In genomic region chr7:43464864-43465343, GRCm38 (mm10) we compare ENCODE assay signal across 9 mouse cellular contexts. TPM values are rescaled to one million over a fixed set of nuclear protein-coding genes. Genes with fewer than 3 reads are reported as not detected.
A peak's percentile ranks its signal among the peaks of the same experiment; 100 is the strongest.
DNase-seq lines count a peak whose midpoint lies in the region; ATAC-seq and TF ChIP-seq lines count a peak whose summit lies in the region.
"Had no signal": no experiment of that assay in that cellular context is flagged by ENCODE, and none has a peak within 500 bp of the region (broad histone marks: within the 10 kb centered on the region; RNA-seq: fewer than 3 reads in every experiment).

No protein-coding gene starts in this region.

- WGBS in heart, postnatal 0 days = 8% methylated on average over 33 of the region's 35 CpGs
- WGBS in liver, embryonic 15.5 days (ENCODE audit: insufficient replicate concordance) = 6% methylated on average over 35 of the region's 35 CpGs
- 6% methylated on average over 35 of the region's 35 CpGs for WGBS in stomach, embryonic 14.5 days

- ATAC-seq in heart, postnatal 0 days (ENCODE audit: insufficient read depth, low read depth) = peak; percentile 60
- ATAC-seq in liver, embryonic 15.5 days (ENCODE audit: insufficient read depth) = no peak
- ATAC-seq in stomach, embryonic 14.5 days (ENCODE audit: insufficient number of reproducible peaks, insufficient read depth, low FRiP score, low read depth) = no peak

- DNase-seq in kidney, adult 9 months = peak; percentile 28
- DNase-seq in kidney, postnatal 25 days = no peak
- DNase-seq in ZHBTc4 (ENCODE audit: low read depth, low spot score) = peak; percentile 45
- no peak for DNase-seq in heart, postnatal 0 days (ENCODE audit: low spot score)
- DNase-seq in adrenal gland, adult 2 months = no peak
- DNase-seq in ovary, postnatal 10 days (ENCODE audit: low spot score) = no peak

- TF ChIP-seq CTCF in heart, postnatal 0 days (IDR thresholded peaks at IDR 0.05; ENCODE audit: low read depth) = peak; percentile 18; the same call in 1 of the 2 replicates

- no peaks in the 10 kb centered on the region for H3K9me3 ChIP-seq in heart, postnatal 0 days (replicated peaks; ENCODE audit: control insufficient read depth, low read length)
- H3K9me3 ChIP-seq in liver, embryonic 15.5 days (replicated peaks) = no peaks in the 10 kb centered on the region
- no peaks in the 10 kb centered on the region for H3K9me3 ChIP-seq in stomach, embryonic 14.5 days (ENCODE audit: control insufficient read depth, low read depth, low read length)

- H3K4me2 ChIP-seq in heart, postnatal 0 days (ENCODE audit: low read depth, low read length) = peak overlapping the region; percentile 72
- peak overlapping the region; percentile 94 for H3K4me2 ChIP-seq in liver, embryonic 15.5 days
- H3K4me2 ChIP-seq in stomach, embryonic 14.5 days (replicated peaks; ENCODE audit: low read depth, low read length) = peak overlapping the region; percentile 87

- H3K27ac ChIP-seq in heart, postnatal 0 days (ENCODE audit: low read depth) = no peak overlapping the region
- no peak overlapping the region for H3K27ac ChIP-seq in liver, embryonic 15.5 days (replicated peaks)
- H3K27ac ChIP-seq in stomach, embryonic 14.5 days (ENCODE audit: low read length) = no peak overlapping the region

- H3K36me3 ChIP-seq in heart, postnatal 0 days (replicated peaks; ENCODE audit: control insufficient read depth, insufficient read depth, low read length) = no peaks in the 10 kb centered on the region
- no peaks in the 10 kb centered on the region for H3K36me3 ChIP-seq in liver, embryonic 15.5 days (replicated peaks)
- no peaks in the 10 kb centered on the region for H3K36me3 ChIP-seq in stomach, embryonic 14.5 days (ENCODE audit: control insufficient read depth, insufficient read depth, low read length)

- peak overlapping the region; percentile 43 for H3K4me3 ChIP-seq in heart, postnatal 0 days (ENCODE audit: low read depth, low read length)
- H3K4me3 ChIP-seq in liver, embryonic 15.5 days (replicated peaks) = peak overlapping the region; percentile 60
- peak overlapping the region; percentile 39 for H3K4me3 ChIP-seq in stomach, embryonic 14.5 days (ENCODE audit: low read depth, low read length)

- no peaks in the 10 kb centered on the region for H3K27me3 ChIP-seq in heart, postnatal 0 days (ENCODE audit: control insufficient read depth, insufficient read depth, low read length)
- H3K27me3 ChIP-seq in liver, embryonic 15.5 days = peaks cover 15% of the 10 kb centered on the region
- H3K27me3 ChIP-seq in stomach, embryonic 14.5 days (ENCODE audit: control insufficient read depth, insufficient read depth, low read length) = no peaks in the 10 kb centered on the region

- peak overlapping the region; percentile 38; the same call in 1 of the 2 replicates for H3K9ac ChIP-seq in heart, postnatal 0 days (replicated peaks; ENCODE audit: low read depth, low read length)
- H3K9ac ChIP-seq in liver, embryonic 15.5 days = peak overlapping the region; percentile 46; the same call in 1 of the 2 replicates
- H3K9ac ChIP-seq in stomach, embryonic 14.5 days (replicated peaks; ENCODE audit: low read depth, low read length) = no peak overlapping the region

- peaks cover 7% of the 10 kb centered on the region for H3K4me1 ChIP-seq in heart, postnatal 0 days (ENCODE audit: control insufficient read depth, insufficient read depth)
- peaks cover 24% of the 10 kb centered on the region for H3K4me1 ChIP-seq in liver, embryonic 15.5 days (replicated peaks)
- H3K4me1 ChIP-seq in stomach, embryonic 14.5 days (ENCODE audit: control insufficient read depth, insufficient read depth, low read length) = no peaks in the 10 kb centered on the region

- TF ChIP-seq EP300 in heart, postnatal 0 days (IDR thresholded peaks at IDR 0.05; ENCODE audit: low read depth) = no peak

RNA-seq across cellular contexts. Expression of gene Vsig10l, which starts 2.0 kb away (rescaled TPM):
- 3.9 and 17.7 TPM in 2 replicates for total RNA-seq in heart, postnatal 0 days (2014; rRNA removed; ENCODE audit: low replicate concordance)
- 2.9 and 3.1 TPM in 2 replicates for polyA plus RNA-seq in heart, postnatal 0 days (2015; fragmentation: Nextera tagmentation; extraction: Ambion mirVana)
- 1.0 and 1.5 TPM in 2 replicates for polyA plus RNA-seq in liver, embryonic 15.5 days (2015; fragmentation: Nextera tagmentation; extraction: Ambion mirVana)
- 3.0 and 6.1 TPM in 2 replicates for polyA plus RNA-seq in stomach, embryonic 14.5 days (2014; fragmentation: Nextera tagmentation; extraction: Ambion mirVana)
- 1 to 10 TPM; 2.2 to 2.8 TPM for total RNA-seq in adrenal gland, adult 2 months (2021)
- 7.9 and 10.9 TPM in 2 replicates for polyA plus RNA-seq in adrenal gland, adult 2 months (2012; rRNA removed)

RNA-seq across cellular contexts. Expression of gene Gm45233, which starts 21.0 kb away (rescaled TPM):
- total RNA-seq in heart, postnatal 0 days (2014; rRNA removed; ENCODE audit: low replicate concordance) = not detected in 2 replicates
- 0.52 and 0.60 TPM in 2 replicates for polyA plus RNA-seq in heart, postnatal 0 days (2015; fragmentation: Nextera tagmentation; extraction: Ambion mirVana)
- not detected in 2 replicates for polyA plus RNA-seq in liver, embryonic 15.5 days (2015; fragmentation: Nextera tagmentation; extraction: Ambion mirVana)
- polyA plus RNA-seq in stomach, embryonic 14.5 days (2014; fragmentation: Nextera tagmentation; extraction: Ambion mirVana) = 0.30 and 0.46 TPM in 2 replicates
- total RNA-seq in adrenal gland, adult 2 months (2021) = 1 to 10 TPM in 1 of 2 experiments, under 1 TPM in 1; 0.58 to 1.5 TPM
- polyA plus RNA-seq in adrenal gland, adult 2 months (2012; rRNA removed) = 1.7 and 4.6 TPM in 2 replicates
- total RNA-seq: neutrophil, adult 5-6 weeks had no signal

RNA-seq across cellular contexts. Expression of gene Etfb, which starts 21.0 kb away (rescaled TPM):
- total RNA-seq in heart, postnatal 0 days (2014; rRNA removed; ENCODE audit: low replicate concordance) = 396 and 434 TPM in 2 replicates
- 1,315 and 1,437 TPM in 2 replicates for polyA plus RNA-seq in heart, postnatal 0 days (2015; fragmentation: Nextera tagmentation; extraction: Ambion mirVana)
- polyA plus RNA-seq in liver, embryonic 15.5 days (2015; fragmentation: Nextera tagmentation; extraction: Ambion mirVana) = 283 and 325 TPM in 2 replicates
- 290 and 313 TPM in 2 replicates for polyA plus RNA-seq in stomach, embryonic 14.5 days (2014; fragmentation: Nextera tagmentation; extraction: Ambion mirVana)
- 100 to 1,000 TPM; 367 to 728 TPM for total RNA-seq in adrenal gland, adult 2 months (2021)
- 33.7 and 44.2 TPM in 2 replicates for polyA plus RNA-seq in adrenal gland, adult 2 months (2012; rRNA removed)

RNA-seq across cellular contexts. Expression of gene Cldnd2, which starts 24.3 kb away (rescaled TPM):
- total RNA-seq in heart, postnatal 0 days (2014; rRNA removed; ENCODE audit: low replicate concordance) = not detected in 2 replicates
- polyA plus RNA-seq in heart, postnatal 0 days (2015; fragmentation: Nextera tagmentation; extraction: Ambion mirVana) = not detected in 2 replicates
- polyA plus RNA-seq in liver, embryonic 15.5 days (2015; fragmentation: Nextera tagmentation; extraction: Ambion mirVana) = not detected in 2 replicates
- polyA plus RNA-seq in stomach, embryonic 14.5 days (2014; fragmentation: Nextera tagmentation; extraction: Ambion mirVana) = not detected in 2 replicates
- total RNA-seq in adrenal gland, adult 2 months (2021) = not detected
- not detected in 2 replicates for polyA plus RNA-seq in adrenal gland, adult 2 months (2012; rRNA removed)
- total RNA-seq: neutrophil, adult 5-6 weeks had no signal

RNA-seq across cellular contexts. Expression of gene Iglon5, which starts 25.0 kb away (rescaled TPM):
- 0.08 TPM in 1 of 2 replicates, not detected in the other for total RNA-seq in heart, postnatal 0 days (2014; rRNA removed; ENCODE audit: low replicate concordance)
- not detected in 2 replicates for polyA plus RNA-seq in heart, postnatal 0 days (2015; fragmentation: Nextera tagmentation; extraction: Ambion mirVana)
- not detected in 2 replicates for polyA plus RNA-seq in liver, embryonic 15.5 days (2015; fragmentation: Nextera tagmentation; extraction: Ambion mirVana)
- polyA plus RNA-seq in stomach, embryonic 14.5 days (2014; fragmentation: Nextera tagmentation; extraction: Ambion mirVana) = 0.75 and 0.91 TPM in 2 replicates
- 1 to 10 TPM; 2.2 to 3.3 TPM for total RNA-seq in adrenal gland, adult 2 months (2021)
- polyA plus RNA-seq in adrenal gland, adult 2 months (2012; rRNA removed) = 3.3 and 4.4 TPM in 2 replicates
- total RNA-seq: neutrophil, adult 5-6 weeks had no signal

Comparison
In these comparisons a context has a peak if more than half of its experiments do, and no peak if none do; other contexts are left out.
1. DNase-seq: peak in kidney, adult 9 months (single experiment) and ZHBTc4 (single experiment); none in kidney, postnatal 25 days (0 of 2), heart, postnatal 0 days (single experiment), adrenal gland, adult 2 months (single experiment) and ovary, postnatal 10 days (single experiment).
2. Peak in every context shown above with its lines, with median percentiles within 50 percentile points of each other: H3K4me2 ChIP-seq and H3K4me3 ChIP-seq.